Mouse (Mus musculus) intestine, postnatal 0 days (tissue): ENCODE data around the gene Arhgap9. TPM values are rescaled to one million over a fixed set of nuclear protein-coding genes. Genes with fewer than 3 reads are reported as not detected.

ENCODE experiments used
- ATAC-seq: fragments of 200-750 bp; cut with Nextera tagmentation; 2 replicates; pipeline ENCODE4 v1.8.0; 2017; ENCODE audit warnings: mild to moderate bottlenecking, moderate TSS enrichment, moderate library complexity
- H3K27ac ChIP-seq: fragments of 300-500 bp; sonication (generic); 2 replicates; pipeline ENCODE4 v1.5.1; 2014; ENCODE audit warnings: mild to moderate bottlenecking, low read depth, low read length, moderate library complexity
- H3K27me3 ChIP-seq: fragments of 300-500 bp; sonication (generic); replicated peaks from 2 replicates; pipeline ENCODE4 v1.6.1; 2014; ENCODE audit warnings: low read length, mixed read lengths; ENCODE audit not compliant: control insufficient read depth, insufficient read depth
- H3K36me3 ChIP-seq: fragments of 300-500 bp; sonication (generic); 2 replicates; pipeline ENCODE4 v1.6.1; 2014; ENCODE audit warnings: mild to moderate bottlenecking, moderate library complexity; ENCODE audit not compliant: control insufficient read depth, insufficient read depth
- H3K4me1 ChIP-seq: fragments of 300-500 bp; sonication (generic); replicated peaks from 2 replicates; pipeline ENCODE4 v1.6.1; 2014; ENCODE audit warnings: antibody characterized with exemption, low read length, mixed read lengths; ENCODE audit not compliant: control insufficient read depth, insufficient read depth
- H3K4me2 ChIP-seq: fragments of 300-500 bp; sonication (generic); replicated peaks from 2 replicates; pipeline ENCODE4 v1.6.1; 2014; ENCODE audit warnings: low read depth, mild to moderate bottlenecking, moderate library complexity
- H3K4me3 ChIP-seq: fragments of 300-500 bp; sonication (generic); 2 replicates; pipeline ENCODE4 v1.5.1; 2014; ENCODE audit warnings: low read depth, low read length
- H3K9ac ChIP-seq: fragments of 300-500 bp; sonication (generic); 2 replicates; pipeline ENCODE4 v1.6.1; 2014; ENCODE audit warnings: mild to moderate bottlenecking, low read depth, low read length
- H3K9me3 ChIP-seq: fragments of 300-500 bp; sonication (generic); 2 replicates; pipeline ENCODE4 v1.6.1; 2016; ENCODE audit warnings: mixed run types; ENCODE audit not compliant: control insufficient read depth
- CTCF ChIP-seq: sonication (generic); IDR thresholded peaks from 2 replicates; pipeline ENCODE4 v1.5.1; 2016; ENCODE audit warnings: low read depth, mild to moderate bottlenecking, control low read depth, antibody characterized with exemption, moderate library complexity
- WGBS: fragments of 180-500 bp; shearing (Covaris S2); extraction: QIAGEN DNeasy Blood & Tissue Kit; methylation state at CpG from one replicate; pipeline ENCODE4 v1.1.7; 2014; 5-methylcytosine and 5-hydroxymethylcytosine counted together
- polyA plus RNA-seq: library from polyadenylated mRNA; unstranded; fragments of >200 nt; fragmentation: Nextera tagmentation; extraction: Ambion mirVana; gene quantifications from 2 replicates; pipeline ENCODE4 v1.2.1, GENCODE M21; 2015

Gene Arhgap9
- polyA plus RNA-seq, 1 experiment from 2014 or later: 9.5 TPM

DNA sequence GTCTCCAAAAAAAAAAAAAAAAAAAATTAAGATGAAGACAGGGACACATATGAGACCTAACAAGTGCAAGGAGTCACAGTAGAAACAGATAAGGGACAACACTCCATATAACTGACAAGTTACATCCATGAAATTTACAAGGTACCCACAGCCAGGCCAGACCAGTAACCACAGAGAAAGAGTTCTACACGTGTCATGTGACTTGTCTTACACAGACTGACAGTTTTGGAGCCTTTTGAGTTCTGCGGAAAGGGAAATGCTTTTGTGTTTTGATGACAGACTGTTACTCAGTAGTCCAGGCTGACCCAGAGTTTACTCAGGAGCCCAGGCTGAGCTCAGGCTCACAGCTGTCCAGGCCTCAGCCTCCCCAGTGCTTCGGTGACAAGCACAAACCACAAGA lies 21.3 kb downstream of the Arhgap9 start:
- ATAC-seq: no peak
- Histone ChIP-seq H3K36me3 (no peaks in the 10 kb centered on the region), H3K27me3 (peaks cover 22% of the 10 kb centered on the region; the same call in 1 of the 2 replicates), H3K9ac (no peak overlapping the region), H3K4me1 (peaks cover 6% of the 10 kb centered on the region; the same call in 1 of the 2 replicates), H3K4me3 (no peak overlapping the region), H3K4me2 (no peak overlapping the region), H3K27ac (no peak overlapping the region), H3K9me3 (no peaks in the 10 kb centered on the region)
- no peak for TF ChIP-seq CTCF
- 76% methylated on average over 3 of the region's 3 CpGs for WGBS

DNA sequence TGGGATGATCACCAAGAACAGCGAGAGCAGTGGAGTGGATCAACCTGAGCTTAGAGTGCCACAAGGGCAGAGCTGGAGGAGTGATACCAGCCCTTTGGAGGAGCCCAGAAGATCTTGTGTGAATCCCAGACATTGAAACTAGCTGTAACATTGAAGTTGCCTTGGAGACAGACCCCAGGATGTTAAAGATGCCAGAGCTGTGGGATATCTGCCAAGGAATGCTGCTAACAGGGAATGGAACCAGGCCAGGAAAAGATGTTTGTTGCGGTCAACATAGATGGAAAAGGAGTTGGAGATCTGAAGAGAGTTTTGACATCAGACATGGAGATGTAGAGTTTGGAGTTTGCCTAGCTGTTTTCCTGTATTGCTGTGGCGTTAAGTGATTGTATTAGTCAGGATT lies 24.4 kb downstream of the Arhgap9 start:
- Histone ChIP-seq H3K27me3 (peaks cover 6% of the 10 kb centered on the region; the same call in 1 of the 2 replicates), H3K27ac (no peak overlapping the region), H3K4me2 (no peak overlapping the region), H3K36me3 (no peaks in the 10 kb centered on the region), H3K9me3 (no peaks in the 10 kb centered on the region), H3K4me1 (no peaks in the 10 kb centered on the region), H3K4me3 (no peak overlapping the region), H3K9ac (no peak overlapping the region)
- TF ChIP-seq CTCF: no peak
- 83% methylated on average over 3 of the region's 3 CpGs for WGBS
- ATAC-seq: no peak

DNA sequence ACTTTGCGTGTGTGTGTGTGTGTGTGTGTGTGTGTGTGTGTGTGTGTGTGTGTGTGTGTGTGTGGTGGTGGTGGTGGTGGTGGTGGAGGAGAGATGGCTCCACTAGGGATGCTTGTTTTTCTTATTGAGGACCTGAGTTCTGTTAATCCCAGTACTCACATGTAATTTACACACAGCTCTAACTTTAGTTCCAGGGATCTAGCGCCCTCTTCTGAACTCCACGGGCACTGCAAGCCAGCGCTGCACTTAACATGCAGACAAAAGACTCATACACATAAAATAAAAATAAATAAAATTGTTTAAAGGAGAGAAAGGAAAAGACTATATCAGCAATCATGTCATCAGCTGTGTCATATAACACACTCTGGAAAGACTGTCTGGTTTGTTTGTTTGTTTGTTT lies 27.2 kb downstream of the Arhgap9 start:
- Histone ChIP-seq H3K36me3 (no peaks in the 10 kb centered on the region), H3K27ac (no peak overlapping the region), H3K4me2 (no peak overlapping the region), H3K9ac (no peak overlapping the region), H3K9me3 (no peaks in the 10 kb centered on the region), H3K4me1 (no peaks in the 10 kb centered on the region), H3K27me3 (no peaks in the 10 kb centered on the region), H3K4me3 (no peak overlapping the region)
- ATAC-seq: no peak
- 66% methylated on average over 4 of the region's 4 CpGs for WGBS
- peak; percentile 36; the same call in 1 of the 2 replicates for TF ChIP-seq CTCF

DNA sequence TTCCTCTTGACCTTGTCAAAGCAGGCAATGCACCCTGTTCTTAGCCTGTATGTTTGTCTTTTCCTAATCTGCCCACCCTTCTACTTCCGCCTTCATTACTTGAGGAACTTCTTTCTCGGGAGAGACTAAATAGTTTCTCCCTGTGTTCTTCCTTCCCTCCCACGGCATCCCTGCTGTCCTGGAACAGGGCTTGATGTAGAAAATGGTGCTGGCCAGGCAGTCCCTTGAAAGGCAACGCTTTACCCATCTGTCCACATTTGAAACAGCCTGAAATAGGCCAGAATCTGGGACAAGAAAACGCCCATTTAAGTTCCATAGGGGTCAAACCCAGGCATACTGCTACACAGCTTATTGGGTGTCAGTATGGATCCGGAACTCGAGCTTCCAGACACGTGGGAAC lies 28.0 kb downstream of the Arhgap9 start:
- Histone ChIP-seq H3K4me2 (no peak overlapping the region), H3K9me3 (no peaks in the 10 kb centered on the region), H3K27ac (no peak overlapping the region), H3K9ac (no peak overlapping the region), H3K36me3 (no peaks in the 10 kb centered on the region), H3K27me3 (no peaks in the 10 kb centered on the region), H3K4me1 (no peaks in the 10 kb centered on the region), H3K4me3 (no peak overlapping the region)
- no peak for ATAC-seq
- WGBS: 64% methylated on average over 8 of the region's 8 CpGs
- no peak for TF ChIP-seq CTCF

DNA sequence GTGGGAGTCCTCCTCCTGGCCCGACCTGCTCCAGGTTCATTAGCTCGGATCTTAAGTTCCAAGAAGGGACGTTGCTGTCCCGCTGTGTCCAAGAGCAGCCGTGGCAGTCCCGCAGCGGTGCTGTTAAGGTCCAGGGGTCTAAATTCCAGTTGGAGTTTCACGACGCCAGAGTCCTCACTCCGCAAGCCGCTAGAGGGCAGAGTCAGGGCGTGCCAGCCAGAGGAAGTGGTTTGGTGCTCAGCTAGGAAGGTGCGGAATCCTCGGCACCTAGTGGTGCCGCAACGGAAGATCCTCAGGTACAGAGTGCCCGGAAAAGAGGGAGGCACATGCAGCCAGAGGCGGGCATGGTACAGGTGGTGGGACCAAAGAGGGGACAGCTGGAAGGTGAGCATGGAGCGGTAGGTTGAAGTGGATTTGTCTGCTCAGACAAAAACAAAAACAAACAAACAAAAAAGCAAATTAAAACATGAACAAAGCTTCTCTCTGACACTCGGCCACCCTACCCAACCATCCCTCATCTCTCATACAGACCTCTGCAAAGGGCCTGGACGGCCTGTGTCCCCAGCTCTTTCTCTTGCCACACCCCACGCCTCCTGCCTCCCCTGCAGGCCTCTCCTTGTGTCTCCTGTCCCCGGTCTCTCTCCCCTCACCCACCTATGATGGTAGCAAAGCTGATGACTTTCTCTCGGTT lies 29.0 kb downstream of the Arhgap9 start:
- ATAC-seq: peak; percentile 76
- peak; percentile 95 for TF ChIP-seq CTCF
- H3K4me3 ChIP-seq: no peak overlapping the region; the same call in 1 of the 2 replicates

DNA sequence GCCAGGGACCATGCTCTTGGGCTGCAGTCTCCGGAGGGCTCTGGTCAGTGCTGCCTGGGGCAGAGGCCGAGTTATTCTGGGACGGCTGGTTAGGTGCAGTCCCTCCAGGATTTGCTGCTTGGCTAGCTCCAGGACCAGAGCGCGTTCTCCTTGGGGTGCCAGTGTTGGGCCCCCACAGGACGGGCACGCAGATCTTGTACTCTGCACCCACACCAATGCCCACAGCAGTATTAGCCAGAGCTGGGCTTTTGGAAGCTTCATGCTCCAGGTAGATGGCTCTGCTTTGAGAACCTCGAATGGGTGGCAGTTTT lies 29.5 kb downstream of the Arhgap9 start:
- WGBS: 81% methylated on average over 8 of the region's 8 CpGs
- Histone ChIP-seq H3K36me3 (no peaks in the 10 kb centered on the region), H3K27me3 (no peaks in the 10 kb centered on the region), H3K4me3 (no peak overlapping the region), H3K4me2 (no peak overlapping the region), H3K27ac (no peak overlapping the region), H3K9me3 (no peaks in the 10 kb centered on the region), H3K4me1 (no peaks in the 10 kb centered on the region), H3K9ac (no peak overlapping the region)
- no peak for TF ChIP-seq CTCF
- ATAC-seq: no peak

More for the DNA sequence above, 29.0 kb downstream of the Arhgap9 start:
- Histone ChIP-seq H3K4me2 (peak overlapping the region; percentile 57), H3K9me3 (no peaks in the 10 kb centered on the region), H3K4me1 (no peaks in the 10 kb centered on the region), H3K27me3 (no peaks in the 10 kb centered on the region), H3K9ac (no peak overlapping the region), H3K27ac (no peak overlapping the region), H3K36me3 (no peaks in the 10 kb centered on the region)
- WGBS: 11% methylated on average over 24 of the region's 24 CpGs

DNA sequence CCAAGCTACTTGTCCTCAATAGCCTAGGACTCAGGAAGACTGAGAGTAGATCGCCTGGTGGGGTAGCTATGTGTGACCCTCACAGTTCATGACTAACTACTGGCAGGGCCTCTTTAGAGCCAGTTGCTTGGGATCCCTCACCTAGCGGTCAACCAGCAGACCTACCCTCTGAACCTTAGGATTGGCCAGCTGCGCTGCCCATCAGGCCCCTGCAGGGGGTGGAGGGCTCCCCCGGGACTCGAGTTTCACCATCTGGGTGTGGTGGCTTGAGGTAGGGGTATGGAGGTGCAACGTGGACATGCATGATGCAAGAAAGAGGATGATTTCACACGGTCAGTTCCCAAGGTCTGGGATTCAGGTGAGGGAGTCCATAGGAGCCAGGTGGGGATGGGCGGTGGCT lies 30.0 kb downstream of the Arhgap9 start:
- H3K9me3 ChIP-seq: no peaks in the 10 kb centered on the region
- no peak overlapping the region for H3K9ac ChIP-seq
- no peaks in the 10 kb centered on the region for H3K36me3 ChIP-seq
- no peak overlapping the region for H3K4me2 ChIP-seq
- H3K27me3 ChIP-seq: no peaks in the 10 kb centered on the region
- H3K27ac ChIP-seq: no peak overlapping the region
- no peak for ATAC-seq
- H3K4me3 ChIP-seq: no peak overlapping the region
- no peaks in the 10 kb centered on the region for H3K4me1 ChIP-seq
- WGBS: 68% methylated on average over 8 of the region's 8 CpGs
- no peak for TF ChIP-seq CTCF
